Mouse (Mus musculus) thymus, adult 2 months (tissue): ENCODE data around the gene B3gntl1.

Experiments
- CTCF ChIP-seq: fragments of 200-500 bp; IDR thresholded peaks from 2 replicates; pipeline ENCODE4 v1.5.1; 2012; ENCODE audit warnings: mild to moderate bottlenecking, control low read depth, low read length, moderate library complexity, borderline replicate concordance; ENCODE audit not compliant: control insufficient read depth, poor library complexity, insufficient read depth; ENCODE audit errors: extremely low read depth
- POLR2A ChIP-seq: fragments of 200-500 bp; IDR thresholded peaks from 2 replicates; pipeline ENCODE4 v1.6.1; 2012; ENCODE audit warnings: mild to moderate bottlenecking, low read length, control low read depth, moderate library complexity; ENCODE audit not compliant: control insufficient read depth, poor library complexity, insufficient read depth; ENCODE audit errors: extremely low read depth

DNA sequence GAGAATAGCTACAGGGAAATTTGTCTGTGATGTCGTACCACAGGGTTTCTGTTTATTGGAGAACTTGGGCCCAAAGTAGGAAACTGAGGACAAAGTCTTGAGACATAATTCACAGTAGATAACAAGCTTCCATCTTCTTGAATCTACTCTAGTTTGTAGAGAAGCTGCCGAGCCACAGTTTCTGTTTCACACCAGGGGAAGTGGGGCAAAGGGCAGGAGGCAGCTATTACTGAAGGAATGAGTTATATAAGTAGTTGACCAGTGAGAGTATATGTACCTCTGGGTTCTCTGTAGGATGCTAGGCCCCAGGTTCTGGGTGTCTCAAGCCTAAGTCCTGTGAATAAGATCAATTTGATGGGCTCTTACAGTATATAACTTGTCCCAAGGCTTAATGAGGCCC is 40.6 kb upstream of the B3gntl1 start:
- TF ChIP-seq POLR2A = no peak
- TF ChIP-seq CTCF = no peak
